Mouse (Mus musculus): ENCODE measurements around the gene Brd3. TPM values are rescaled to one million over a fixed set of nuclear protein-coding genes. Genes with fewer than 3 reads are reported as not detected.

The Brd3 gene
- total RNA-seq, 2 experiments from 2014 or later, result 57.5 to 59.6 TPM

GRCm38 (mm10) chr2:27396656-27397440 lies 110.6 kb downstream of the Brd3 start:
- DNase-seq, result no peak

Small RNA genes lying within 50 kb of the gene (microRNA-seq; reads per million reads assigned to microRNA genes)
- gene Gm24049, result 0 reads per million in 2 experiments
- gene Mir7578, result 0 reads per million in 2 experiments

Other genes with a start within 250 kb of the Brd3 start
- 10 to 100 TPM; 13.3 to 14.8 TPM for gene Vav2, start 80.6 kb downstream of the Brd3 start, total RNA-seq (2021)
- gene Brd3os, start 65.3 kb downstream of the Brd3 start, total RNA-seq (2021), result 1 to 10 TPM in 1 of 2 experiments, under 1 TPM in 1; 0.90 to 1.1 TPM
- gene Wdr5, start 7.5 kb upstream of the Brd3 start, total RNA-seq (2021), result 10 to 100 TPM; 31.4 to 34.2 TPM
- gene Rxra, start 168.8 kb upstream of the Brd3 start, total RNA-seq (2021), result 10 to 100 TPM; 39.0 to 43.2 TPM